Mouse (Mus musculus): ENCODE data around the gene Dnah7b. TPM values are rescaled to one million over a fixed set of nuclear protein-coding genes. Genes with fewer than 3 reads are reported as not detected.
"Not testable (repeated sequence)": the region's sequence is repeated elsewhere in the genome, so short reads cannot be mapped to it uniquely, and the experiment has no call there.

Gene Dnah7b
- total and polyA plus RNA-seq, 3 experiments, result 0.10 TPM; not detected in 2

DNA sequence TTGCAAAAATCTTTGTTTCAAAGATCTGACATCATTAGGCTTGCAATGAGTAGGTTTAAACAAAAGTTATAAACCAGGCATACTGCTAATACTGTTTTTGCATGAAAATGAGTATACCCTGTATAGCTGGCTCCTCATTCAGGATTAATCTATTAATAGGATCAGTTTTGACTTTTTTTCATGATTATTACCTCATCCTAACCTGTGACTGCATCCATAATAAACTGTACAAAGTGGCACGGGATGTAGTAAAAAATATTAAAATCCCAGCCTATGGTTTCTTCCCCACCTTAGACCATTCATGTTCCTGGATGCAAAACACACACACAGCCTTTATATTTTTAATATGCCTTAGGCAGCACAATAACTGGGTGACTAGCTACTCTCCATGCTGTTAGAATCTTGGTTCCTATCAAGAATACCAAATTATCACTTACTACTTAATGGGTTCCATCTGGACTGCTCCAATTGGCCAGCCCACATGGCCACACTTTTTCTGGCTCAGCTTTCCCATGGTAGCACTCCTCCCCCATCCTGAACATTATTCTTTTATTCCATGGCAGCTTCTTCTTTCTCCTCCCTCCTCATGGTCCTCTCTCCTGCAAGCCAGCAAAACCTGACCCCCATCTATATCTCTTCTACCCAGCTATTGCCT is 212.9 kb downstream of the Dnah7b start:
- H3K9me3 ChIP-seq (replicated peaks; ENCODE audit: insufficient read depth, low read length); H3K27me3 ChIP-seq (ENCODE audit: control insufficient read depth in 1 of 2, insufficient read depth in 2 of 2, low read length in 2 of 2); H3K4me3 ChIP-seq (ENCODE audit: control insufficient read depth in 1 of 2, insufficient read depth in 1 of 2, low read depth in 2 of 2, low read length in 2 of 2); H3K4me1 ChIP-seq (ENCODE audit: control insufficient read depth in 1 of 2, insufficient read depth in 2 of 2, low read length in 2 of 2); DNase-seq (ENCODE audit: low read depth, low spot score); H3K36me3 ChIP-seq (ENCODE audit: control insufficient read depth in 1 of 2, insufficient read depth in 2 of 2, low read length in 2 of 2); H3K27ac ChIP-seq (ENCODE audit: control insufficient read depth, low read depth, low read length); H3K79me2 ChIP-seq (ENCODE audit: control insufficient read depth, insufficient read depth, low read length, poor library complexity); H3K9ac ChIP-seq (ENCODE audit: control insufficient read depth, low read depth, low read length, poor library complexity, severe bottlenecking): not testable (repeated sequence)

DNA sequence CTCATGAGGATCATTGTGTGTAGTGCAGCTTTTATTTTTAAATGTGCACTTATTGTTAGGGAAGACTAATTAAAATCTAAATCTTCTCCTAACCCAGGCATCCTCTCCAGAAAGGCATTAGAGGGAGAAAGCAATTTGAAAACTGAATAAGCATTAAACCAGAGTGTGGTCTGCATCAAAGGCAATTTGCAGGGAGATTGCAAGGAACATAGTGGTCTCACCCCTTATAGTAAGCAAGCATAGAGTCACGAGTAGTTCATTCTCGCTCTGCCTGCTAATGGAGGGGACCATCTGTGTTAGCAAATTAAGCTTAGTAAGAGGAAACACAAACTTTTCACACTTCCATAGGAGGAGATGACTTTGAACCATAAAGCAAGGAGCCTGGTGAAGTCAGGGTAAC is 228.3 kb downstream of the Dnah7b start:
- not testable (repeated sequence) for H3K9me3 ChIP-seq (replicated peaks; ENCODE audit: insufficient read depth, low read length); H3K4me1 ChIP-seq (ENCODE audit: control insufficient read depth in 1 of 2, insufficient read depth in 2 of 2, low read length in 2 of 2); H3K27me3 ChIP-seq (ENCODE audit: control insufficient read depth in 1 of 2, insufficient read depth in 2 of 2, low read length in 2 of 2)

DNA sequence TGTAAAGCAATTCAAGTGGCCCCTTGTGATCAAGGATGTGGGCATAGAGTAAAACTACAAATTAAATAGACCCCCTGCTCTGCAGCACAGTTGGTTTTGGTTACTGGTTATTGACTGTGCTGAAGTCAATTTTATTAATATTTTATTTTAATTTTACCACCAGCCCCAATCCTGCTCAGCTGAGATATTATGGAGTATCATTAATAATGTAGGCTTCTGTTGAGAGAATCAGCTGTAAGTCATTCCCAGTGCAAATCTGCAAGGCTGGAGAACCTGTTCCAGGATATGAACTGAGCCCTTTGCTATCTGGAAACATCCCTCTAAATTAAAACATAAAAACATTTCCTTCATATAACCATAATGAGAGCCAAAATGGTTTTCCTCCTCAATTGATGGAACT is 259.8 kb downstream of the Dnah7b start:
- not testable (repeated sequence) for H3K27me3 ChIP-seq (ENCODE audit: control insufficient read depth in 1 of 2, insufficient read depth in 2 of 2, low read length in 2 of 2)

More for the DNA sequence above, 228.3 kb downstream of the Dnah7b start:
- H3K27ac ChIP-seq (ENCODE audit: control insufficient read depth, low read depth, low read length); H3K9ac ChIP-seq (ENCODE audit: control insufficient read depth, low read depth, low read length, poor library complexity, severe bottlenecking); H3K4me3 ChIP-seq (ENCODE audit: control insufficient read depth in 1 of 2, insufficient read depth in 1 of 2, low read depth in 2 of 2, low read length in 2 of 2); H3K79me2 ChIP-seq (ENCODE audit: control insufficient read depth, insufficient read depth, low read length, poor library complexity); DNase-seq (ENCODE audit: low read depth, low spot score); H3K36me3 ChIP-seq (ENCODE audit: control insufficient read depth in 1 of 2, insufficient read depth in 2 of 2, low read length in 2 of 2): not testable (repeated sequence)

DNA sequence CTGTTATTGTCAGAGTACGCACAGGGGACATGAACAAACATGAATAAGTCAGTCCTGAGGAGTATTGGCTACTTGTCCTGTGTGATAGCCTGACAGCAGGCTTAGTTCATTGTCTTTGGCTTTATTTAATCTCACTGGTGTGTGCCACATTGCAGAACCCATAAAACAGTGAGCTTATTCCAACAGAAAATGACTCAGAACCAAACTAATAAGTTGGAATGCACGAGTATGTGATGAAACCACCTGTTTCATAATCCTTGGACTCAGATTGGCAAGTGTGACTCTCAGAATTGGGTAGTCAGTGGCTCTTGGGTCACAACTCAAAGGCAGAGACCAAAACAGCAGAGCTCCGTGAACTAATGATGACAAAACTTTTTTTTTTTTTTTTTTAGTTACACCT is 279.2 kb downstream of the Dnah7b start:
- not testable (repeated sequence) for H3K4me3 ChIP-seq (ENCODE audit: control insufficient read depth in 1 of 2, insufficient read depth in 1 of 2, low read depth in 2 of 2, low read length in 2 of 2); H3K9me3 ChIP-seq (replicated peaks; ENCODE audit: insufficient read depth, low read length); H3K27me3 ChIP-seq (ENCODE audit: control insufficient read depth in 1 of 2, insufficient read depth in 2 of 2, low read length in 2 of 2); DNase-seq (ENCODE audit: low read depth, low spot score); H3K9ac ChIP-seq (ENCODE audit: control insufficient read depth, low read depth, low read length, poor library complexity, severe bottlenecking); H3K4me1 ChIP-seq (ENCODE audit: control insufficient read depth in 1 of 2, insufficient read depth in 2 of 2, low read length in 2 of 2); H3K27ac ChIP-seq (ENCODE audit: control insufficient read depth, low read depth, low read length); H3K79me2 ChIP-seq (ENCODE audit: control insufficient read depth, insufficient read depth, low read length, poor library complexity); H3K36me3 ChIP-seq (ENCODE audit: control insufficient read depth in 1 of 2, insufficient read depth in 2 of 2, low read length in 2 of 2)

More for the DNA sequence above, 259.8 kb downstream of the Dnah7b start:
- H3K27ac ChIP-seq (ENCODE audit: control insufficient read depth, low read depth, low read length); H3K4me3 ChIP-seq (ENCODE audit: control insufficient read depth in 1 of 2, insufficient read depth in 1 of 2, low read depth in 2 of 2, low read length in 2 of 2); H3K79me2 ChIP-seq (ENCODE audit: control insufficient read depth, insufficient read depth, low read length, poor library complexity); H3K36me3 ChIP-seq (ENCODE audit: control insufficient read depth in 1 of 2, insufficient read depth in 2 of 2, low read length in 2 of 2); H3K4me1 ChIP-seq (ENCODE audit: control insufficient read depth in 1 of 2, insufficient read depth in 2 of 2, low read length in 2 of 2); H3K9me3 ChIP-seq (replicated peaks; ENCODE audit: insufficient read depth, low read length); DNase-seq (ENCODE audit: low read depth, low spot score); H3K9ac ChIP-seq (ENCODE audit: control insufficient read depth, low read depth, low read length, poor library complexity, severe bottlenecking): not testable (repeated sequence)

DNA sequence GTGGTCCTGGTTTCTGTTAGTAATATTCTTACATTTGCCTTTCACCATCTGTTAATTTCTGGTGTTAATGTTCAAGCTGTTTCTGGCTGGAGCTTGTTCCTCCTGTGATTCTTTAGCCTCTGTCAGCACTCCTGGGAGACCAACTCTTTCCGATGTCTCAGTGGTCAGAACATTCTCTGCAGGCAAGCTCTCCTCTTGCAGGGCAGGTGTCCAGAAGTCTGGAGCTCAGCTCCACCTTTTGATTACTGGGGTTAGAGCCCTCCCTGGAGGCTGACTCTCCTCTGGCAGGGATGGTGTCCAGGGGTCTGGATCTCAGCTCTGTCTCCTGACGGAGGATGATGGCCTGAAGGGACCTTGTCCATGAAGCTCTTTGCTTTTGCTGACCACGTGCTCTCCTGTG is 314.5 kb downstream of the Dnah7b start:
- not testable (repeated sequence) for H3K4me3 ChIP-seq (ENCODE audit: control insufficient read depth in 1 of 2, insufficient read depth in 1 of 2, low read depth in 2 of 2, low read length in 2 of 2); H3K27ac ChIP-seq (ENCODE audit: control insufficient read depth, low read depth, low read length); H3K36me3 ChIP-seq (ENCODE audit: control insufficient read depth in 1 of 2, insufficient read depth in 2 of 2, low read length in 2 of 2); H3K27me3 ChIP-seq (ENCODE audit: control insufficient read depth in 1 of 2, insufficient read depth in 2 of 2, low read length in 2 of 2); H3K79me2 ChIP-seq (ENCODE audit: control insufficient read depth, insufficient read depth, low read length, poor library complexity); DNase-seq (ENCODE audit: low read depth, low spot score); H3K4me1 ChIP-seq (ENCODE audit: control insufficient read depth in 1 of 2, insufficient read depth in 2 of 2, low read length in 2 of 2); H3K9me3 ChIP-seq (replicated peaks; ENCODE audit: insufficient read depth, low read length); H3K9ac ChIP-seq (ENCODE audit: control insufficient read depth, low read depth, low read length, poor library complexity, severe bottlenecking)

DNA sequence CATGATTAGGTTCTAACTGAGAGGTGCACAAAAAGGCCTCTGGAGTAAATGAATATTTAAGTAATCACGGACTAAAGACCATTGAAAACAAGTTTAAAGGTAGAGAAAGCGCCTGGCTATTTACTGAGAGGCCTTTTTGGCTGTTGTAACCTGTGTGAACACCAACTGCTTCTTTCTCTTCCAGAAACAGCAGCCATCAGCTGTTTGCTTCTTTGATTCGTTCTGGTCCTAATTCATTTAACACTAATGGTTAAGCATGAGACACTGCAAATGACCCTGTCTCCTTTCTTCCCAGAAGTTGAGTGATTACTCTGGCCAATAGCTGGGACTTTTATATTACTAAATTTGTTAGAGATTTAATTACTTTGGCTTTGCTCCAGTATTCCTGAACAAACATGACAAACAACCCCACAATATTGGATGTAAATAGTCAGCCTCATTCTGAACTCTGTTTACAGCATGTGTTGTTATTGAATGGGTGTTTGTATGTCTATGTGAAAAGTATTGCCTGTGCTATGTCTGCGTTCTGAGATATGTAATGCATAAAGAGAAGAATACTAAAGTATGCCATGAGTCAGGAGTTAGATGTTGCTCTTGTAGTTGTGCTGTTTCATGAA is 328.7 kb downstream of the Dnah7b start:
- H3K4me3 ChIP-seq (ENCODE audit: control insufficient read depth in 1 of 2, insufficient read depth in 1 of 2, low read depth in 2 of 2, low read length in 2 of 2); H3K27me3 ChIP-seq (ENCODE audit: control insufficient read depth in 1 of 2, insufficient read depth in 2 of 2, low read length in 2 of 2); DNase-seq (ENCODE audit: low read depth, low spot score); H3K79me2 ChIP-seq (ENCODE audit: control insufficient read depth, insufficient read depth, low read length, poor library complexity); H3K9ac ChIP-seq (ENCODE audit: control insufficient read depth, low read depth, low read length, poor library complexity, severe bottlenecking); H3K27ac ChIP-seq (ENCODE audit: control insufficient read depth, low read depth, low read length); H3K4me1 ChIP-seq (ENCODE audit: control insufficient read depth in 1 of 2, insufficient read depth in 2 of 2, low read length in 2 of 2); H3K36me3 ChIP-seq (ENCODE audit: control insufficient read depth in 1 of 2, insufficient read depth in 2 of 2, low read length in 2 of 2); H3K9me3 ChIP-seq (replicated peaks; ENCODE audit: insufficient read depth, low read length): not testable (repeated sequence)
